Mouse (Mus musculus): Measurements from ENCODE around the gene Rc3h2. TPM values are rescaled to one million over a fixed set of nuclear protein-coding genes. Genes with fewer than 3 reads are reported as not detected.

Gene Rc3h2
- total RNA-seq, 2 experiments from 2014 or later = 84.5 to 97.3 TPM

GRCm38 (mm10) chr2:37355571-37355970 lies 67.1 kb downstream of the Rc3h2 start:
- intact Hi-C loops (cut with DNase I) = no loop called here
- no peak for DNase-seq (ENCODE audit: low spot score in 2 of 2)

- intact Hi-C loops (cut with DNase I) = no loop called here
- DNase-seq (ENCODE audit: low spot score in 2 of 2) = peak; percentile 44 to 81
These were observed 71.0 kb downstream of the Rc3h2 start for GRCm38 (mm10) chr2:37351671-37352070.

- intact Hi-C loops (cut with DNase I) = loop anchor here (10.0 kb wide), 2 partner anchors 1124 to 1334 kb away; no protein-coding TSS in a partner anchor
- peak; percentile 51 to 60 for DNase-seq (ENCODE audit: low spot score in 2 of 2)
These were observed 84.1 kb downstream of the Rc3h2 start for GRCm38 (mm10) chr2:37338497-37339187.

GRCm38 (mm10) chr2:37333321-37333720 lies 89.4 kb downstream of the Rc3h2 start:
- no peak for DNase-seq (ENCODE audit: low spot score in 2 of 2)
- intact Hi-C loops (cut with DNase I) = loop anchor here (10.0 kb wide), 2 partner anchors 1119 to 1329 kb away; no protein-coding TSS in a partner anchor

- intact Hi-C loops (cut with DNase I) = no loop called here
- DNase-seq (ENCODE audit: low spot score in 2 of 2) = no peak
These were observed 96.5 kb downstream of the Rc3h2 start, which contains the start of gene Olfr368 for GRCm38 (mm10) chr2:37326215-37326614. Olfr368 (plus strand) TSS chr2:37326515.

Other genes starting within 250 kb of the Rc3h2 start
- gene Olfr365, start 234.7 kb downstream of the Rc3h2 start, total RNA-seq (2021) = not detected
- gene Olfr366, start 211.3 kb downstream of the Rc3h2 start, total RNA-seq (2021) = not detected
- gene Olfr368, start 96.4 kb downstream of the Rc3h2 start, total RNA-seq (2021) = not detected
- 10 to 100 TPM; 23.8 to 26.3 TPM for gene Pdcl, start 63.6 kb downstream of the Rc3h2 start, total RNA-seq (2021)
- 10 to 100 TPM in 1 of 2 experiments, 1 to 10 TPM in 1; 9.7 to 10.4 TPM for gene Zbtb26, start 20.2 kb upstream of the Rc3h2 start, total RNA-seq (2021)
- 10 to 100 TPM; 14.1 TPM for gene Zbtb6, start 20.3 kb upstream of the Rc3h2 start, total RNA-seq (2021)
- gene Rabgap1, start 20.4 kb upstream of the Rc3h2 start, total RNA-seq (2021) = 10 to 100 TPM; 94.7 to 96.2 TPM
- gene Gpr21, start 93.4 kb upstream of the Rc3h2 start, total RNA-seq (2021) = 1 to 10 TPM; 5.7 to 7.5 TPM